Mouse (Mus musculus): Measurements from ENCODE around the gene Snx29. TPM values are rescaled to one million over a fixed set of nuclear protein-coding genes. Genes with fewer than 3 reads are reported as not detected.

Gene Snx29
- polyA plus RNA-seq, 1 experiment from 2014 or later, result 15.3 TPM

- 68% methylated on average over 2 of the region's 2 CpGs for WGBS
- H3K36me3 ChIP-seq (ENCODE audit: control insufficient read depth, insufficient read depth, low read length), result no peaks in the 10 kb centered on the region
- no peak overlapping the region for H3K4me2 ChIP-seq (replicated peaks; ENCODE audit: low read depth, low read length)
These were observed 321.7 kb downstream of the Snx29 start for GRCm38 (mm10) chr16:11644399-11644798.

GRCm38 (mm10) chr16:11645668-11646067 lies 323.0 kb downstream of the Snx29 start:
- H3K27ac ChIP-seq (ENCODE audit: low read depth, low read length), result no peak overlapping the region
- H3K4me1 ChIP-seq (replicated peaks; ENCODE audit: control insufficient read depth, insufficient read depth, low read length), result no peaks in the 10 kb centered on the region
- no peak overlapping the region for H3K9ac ChIP-seq (ENCODE audit: low read depth, low read length)
- H3K4me3 ChIP-seq (ENCODE audit: low read depth, low read length), result no peak overlapping the region
- ATAC-seq (ENCODE audit: low FRiP score) (no peak), DNase-seq (ENCODE audit: low spot score) (no peak)
- H3K9me3 ChIP-seq (ENCODE audit: control insufficient read depth, low read length), result no peaks in the 10 kb centered on the region
- no peaks in the 10 kb centered on the region for H3K36me3 ChIP-seq (ENCODE audit: control insufficient read depth, insufficient read depth, low read length)
- WGBS, result 41% methylated on average over 4 of the region's 4 CpGs
- no peak overlapping the region for H3K4me2 ChIP-seq (replicated peaks; ENCODE audit: low read depth, low read length)
- H3K27me3 ChIP-seq (ENCODE audit: control insufficient read depth, insufficient read depth, low read length), result no peaks in the 10 kb centered on the region

More at GRCm38 (mm10) chr16:11644399-11644798, 321.7 kb downstream of the Snx29 start:
- Histone ChIP-seq H3K4me3 (ENCODE audit: low read depth, low read length) (no peak overlapping the region), H3K4me1 (replicated peaks; ENCODE audit: control insufficient read depth, insufficient read depth, low read length) (no peaks in the 10 kb centered on the region), H3K9ac (ENCODE audit: low read depth, low read length) (no peak overlapping the region), H3K9me3 (ENCODE audit: control insufficient read depth, low read length) (no peaks in the 10 kb centered on the region), H3K27ac (ENCODE audit: low read depth, low read length) (no peak overlapping the region), H3K27me3 (ENCODE audit: control insufficient read depth, insufficient read depth, low read length) (no peaks in the 10 kb centered on the region)
- ATAC-seq (ENCODE audit: low FRiP score), result no peak
- DNase-seq (ENCODE audit: low spot score), result no peak

GRCm38 (mm10) chr16:11646745-11647289 lies 324.1 kb downstream of the Snx29 start:
- ATAC-seq (ENCODE audit: low FRiP score), result no peak

GRCm38 (mm10) chr16:11648169-11648688 lies 325.5 kb downstream of the Snx29 start:
- Histone ChIP-seq H3K4me2 (replicated peaks; ENCODE audit: low read depth, low read length) (no peak overlapping the region), H3K4me1 (replicated peaks; ENCODE audit: control insufficient read depth, insufficient read depth, low read length) (no peaks in the 10 kb centered on the region), H3K27me3 (ENCODE audit: control insufficient read depth, insufficient read depth, low read length) (no peaks in the 10 kb centered on the region), H3K9ac (ENCODE audit: low read depth, low read length) (no peak overlapping the region), H3K4me3 (ENCODE audit: low read depth, low read length) (no peak overlapping the region), H3K36me3 (ENCODE audit: control insufficient read depth, insufficient read depth, low read length) (no peaks in the 10 kb centered on the region), H3K27ac (ENCODE audit: low read depth, low read length) (no peak overlapping the region), H3K9me3 (ENCODE audit: control insufficient read depth, low read length) (no peaks in the 10 kb centered on the region)
- 76% methylated on average over 1 of the region's 1 CpGs for WGBS
- no peak for DNase-seq (ENCODE audit: low spot score)
- ATAC-seq (ENCODE audit: low FRiP score), result no peak

More at GRCm38 (mm10) chr16:11646745-11647289, 324.1 kb downstream of the Snx29 start:
- no peak overlapping the region for H3K9ac ChIP-seq (ENCODE audit: low read depth, low read length)
- no peaks in the 10 kb centered on the region for H3K4me1 ChIP-seq (replicated peaks; ENCODE audit: control insufficient read depth, insufficient read depth, low read length)
- H3K27ac ChIP-seq (ENCODE audit: low read depth, low read length), result no peak overlapping the region
- no peaks in the 10 kb centered on the region for H3K27me3 ChIP-seq (ENCODE audit: control insufficient read depth, insufficient read depth, low read length)
- no peak overlapping the region for H3K4me3 ChIP-seq (ENCODE audit: low read depth, low read length)
- no peaks in the 10 kb centered on the region for H3K9me3 ChIP-seq (ENCODE audit: control insufficient read depth, low read length)
- no peak overlapping the region for H3K4me2 ChIP-seq (replicated peaks; ENCODE audit: low read depth, low read length)
- no peak for DNase-seq (ENCODE audit: low spot score)
- WGBS, result 81% methylated on average over 4 of the region's 4 CpGs
- no peaks in the 10 kb centered on the region for H3K36me3 ChIP-seq (ENCODE audit: control insufficient read depth, insufficient read depth, low read length)

- Histone ChIP-seq H3K36me3 (ENCODE audit: control insufficient read depth, insufficient read depth, low read length) (no peaks in the 10 kb centered on the region), H3K4me2 (replicated peaks; ENCODE audit: low read depth, low read length) (no peak overlapping the region), H3K4me3 (ENCODE audit: low read depth, low read length) (no peak overlapping the region), H3K27ac (ENCODE audit: low read depth, low read length) (no peak overlapping the region), H3K9ac (ENCODE audit: low read depth, low read length) (no peak overlapping the region), H3K9me3 (ENCODE audit: control insufficient read depth, low read length) (no peaks in the 10 kb centered on the region), H3K27me3 (ENCODE audit: control insufficient read depth, insufficient read depth, low read length) (no peaks in the 10 kb centered on the region), H3K4me1 (replicated peaks; ENCODE audit: control insufficient read depth, insufficient read depth, low read length) (no peaks in the 10 kb centered on the region)
- ATAC-seq (ENCODE audit: low FRiP score) (no peak), DNase-seq (ENCODE audit: low spot score) (no peak)
- 87% methylated on average over 2 of the region's 2 CpGs for WGBS
These were observed 330.1 kb downstream of the Snx29 start for GRCm38 (mm10) chr16:11652686-11653366.

- Histone ChIP-seq H3K4me2 (replicated peaks; ENCODE audit: low read depth, low read length) (no peak overlapping the region), H3K9ac (ENCODE audit: low read depth, low read length) (no peak overlapping the region), H3K9me3 (ENCODE audit: control insufficient read depth, low read length) (no peaks in the 10 kb centered on the region), H3K27me3 (ENCODE audit: control insufficient read depth, insufficient read depth, low read length) (no peaks in the 10 kb centered on the region), H3K27ac (ENCODE audit: low read depth, low read length) (no peak overlapping the region), H3K4me3 (ENCODE audit: low read depth, low read length) (no peak overlapping the region), H3K36me3 (ENCODE audit: control insufficient read depth, insufficient read depth, low read length) (no peaks in the 10 kb centered on the region), H3K4me1 (replicated peaks; ENCODE audit: control insufficient read depth, insufficient read depth, low read length) (no peaks in the 10 kb centered on the region)
- DNase-seq (ENCODE audit: low spot score) (no peak), ATAC-seq (ENCODE audit: low FRiP score) (no peak)
- 91% methylated on average over 3 of the region's 3 CpGs for WGBS
These were observed 333.2 kb downstream of the Snx29 start for GRCm38 (mm10) chr16:11655893-11656292.

GRCm38 (mm10) chr16:11657111-11657510 lies 334.4 kb downstream of the Snx29 start:
- ATAC-seq (ENCODE audit: low FRiP score) (no peak), DNase-seq (ENCODE audit: low spot score) (no peak)
- H3K9me3 ChIP-seq (ENCODE audit: control insufficient read depth, low read length), result no peaks in the 10 kb centered on the region
- no peak overlapping the region for H3K4me3 ChIP-seq (ENCODE audit: low read depth, low read length)
- no peak overlapping the region for H3K27ac ChIP-seq (ENCODE audit: low read depth, low read length)
- WGBS, result 50% methylated on average over 1 of the region's 1 CpGs
- H3K36me3 ChIP-seq (ENCODE audit: control insufficient read depth, insufficient read depth, low read length), result no peaks in the 10 kb centered on the region
- no peak overlapping the region for H3K9ac ChIP-seq (ENCODE audit: low read depth, low read length)
- no peak overlapping the region for H3K4me2 ChIP-seq (replicated peaks; ENCODE audit: low read depth, low read length)
- no peaks in the 10 kb centered on the region for H3K27me3 ChIP-seq (ENCODE audit: control insufficient read depth, insufficient read depth, low read length)
- H3K4me1 ChIP-seq (replicated peaks; ENCODE audit: control insufficient read depth, insufficient read depth, low read length), result no peaks in the 10 kb centered on the region

GRCm38 (mm10) chr16:11659111-11659720 lies 336.5 kb downstream of the Snx29 start:
- DNase-seq (ENCODE audit: low spot score) (no peak), ATAC-seq (ENCODE audit: low FRiP score) (no peak)
- H3K27me3 ChIP-seq (ENCODE audit: control insufficient read depth, insufficient read depth, low read length), result no peaks in the 10 kb centered on the region
- WGBS, result 90% methylated on average over 6 of the region's 6 CpGs
- no peaks in the 10 kb centered on the region for H3K36me3 ChIP-seq (ENCODE audit: control insufficient read depth, insufficient read depth, low read length)
- no peaks in the 10 kb centered on the region for H3K9me3 ChIP-seq (ENCODE audit: control insufficient read depth, low read length)
- no peak overlapping the region for H3K27ac ChIP-seq (ENCODE audit: low read depth, low read length)
- no peak overlapping the region for H3K9ac ChIP-seq (ENCODE audit: low read depth, low read length)
- no peaks in the 10 kb centered on the region for H3K4me1 ChIP-seq (replicated peaks; ENCODE audit: control insufficient read depth, insufficient read depth, low read length)
- H3K4me3 ChIP-seq (ENCODE audit: low read depth, low read length), result no peak overlapping the region
- no peak overlapping the region for H3K4me2 ChIP-seq (replicated peaks; ENCODE audit: low read depth, low read length)

Data from hindbrain, embryonic 11.5 days (tissue).